8 mouse cellular contexts compared by ENCODE assay signal in the genomic region with DNA sequence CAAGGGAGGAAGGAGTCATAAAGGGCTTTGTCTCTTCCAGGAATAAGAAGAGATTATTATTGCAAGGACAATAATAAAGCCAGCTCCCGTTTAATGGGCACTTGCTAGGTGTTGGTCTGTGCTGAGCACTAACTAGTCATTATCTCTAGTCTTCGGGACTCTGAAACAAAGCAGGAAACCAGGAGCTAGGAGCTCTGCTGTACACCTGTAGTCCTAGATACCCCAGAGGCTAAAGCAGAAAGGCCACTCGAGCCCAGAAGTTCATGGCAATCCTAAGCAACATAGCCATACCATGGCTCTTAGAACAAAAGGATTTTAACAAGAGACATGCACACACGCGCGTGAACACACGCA. TPM values are rescaled to one million over a fixed set of nuclear protein-coding genes. Genes with fewer than 3 reads are reported as not detected.
DNase-seq lines count a peak whose midpoint lies in the region; ATAC-seq and TF ChIP-seq lines count a peak whose summit lies in the region.
"Had no signal": no experiment of that assay in that cellular context is flagged by ENCODE, and none has a peak within 500 bp of the region (broad histone marks: within the 10 kb centered on the region; RNA-seq: fewer than 3 reads in every experiment).

No protein-coding gene starts in this region.

- H3K9me3 ChIP-seq in forebrain, embryonic 14.5 days (replicated peaks; ENCODE audit: control insufficient read depth, low read length) = no peaks in the 10 kb centered on the region
- no peaks in the 10 kb centered on the region for H3K9me3 ChIP-seq in limb, embryonic 15.5 days
- H3K9me3 ChIP-seq in stomach, embryonic 14.5 days (ENCODE audit: control insufficient read depth, low read depth, low read length) = no peaks in the 10 kb centered on the region

- ATAC-seq in forebrain, embryonic 14.5 days = no peak
- ATAC-seq in limb, embryonic 15.5 days (ENCODE audit: insufficient number of reproducible peaks, low FRiP score, low TSS enrichment, low read depth) = no peak
- 0 out of 2 replicates have a peak, but pooled peaks have one; percentile 5 for ATAC-seq in stomach, embryonic 14.5 days (ENCODE audit: insufficient number of reproducible peaks, insufficient read depth, low FRiP score, low read depth)

- 47% methylated on average over 7 of the region's 7 CpGs for WGBS in forebrain, embryonic 14.5 days
- WGBS in limb, embryonic 15.5 days = 40% methylated on average over 7 of the region's 7 CpGs
- 47% methylated on average over 7 of the region's 7 CpGs for WGBS in stomach, embryonic 14.5 days

- H3K9ac ChIP-seq in forebrain, embryonic 14.5 days (ENCODE audit: low read length) = peak overlapping the region; percentile 9; the same call in 1 of the 2 replicates
- no peak overlapping the region for H3K9ac ChIP-seq in limb, embryonic 15.5 days
- no peak overlapping the region for H3K9ac ChIP-seq in stomach, embryonic 14.5 days (replicated peaks; ENCODE audit: low read depth, low read length)

- H3K27me3 ChIP-seq in forebrain, embryonic 14.5 days (replicated peaks; ENCODE audit: control insufficient read depth, insufficient read depth, low read length) = no peaks in the 10 kb centered on the region; the same call in 1 of the 2 replicates
- H3K27me3 ChIP-seq in limb, embryonic 15.5 days = no peaks in the 10 kb centered on the region
- H3K27me3 ChIP-seq in stomach, embryonic 14.5 days (ENCODE audit: control insufficient read depth, insufficient read depth, low read length) = no peaks in the 10 kb centered on the region

- H3K4me2 ChIP-seq in forebrain, embryonic 14.5 days (ENCODE audit: low read length) = peak overlapping the region; percentile 42
- H3K4me2 ChIP-seq in limb, embryonic 15.5 days = peak overlapping the region; percentile 53
- H3K4me2 ChIP-seq in stomach, embryonic 14.5 days (replicated peaks; ENCODE audit: low read depth, low read length) = peak overlapping the region; percentile 43

- no peaks in the 10 kb centered on the region for H3K36me3 ChIP-seq in forebrain, embryonic 14.5 days (ENCODE audit: control insufficient read depth, insufficient read depth, low read length)
- no peaks in the 10 kb centered on the region for H3K36me3 ChIP-seq in limb, embryonic 15.5 days
- H3K36me3 ChIP-seq in stomach, embryonic 14.5 days (ENCODE audit: control insufficient read depth, insufficient read depth, low read length) = no peaks in the 10 kb centered on the region

- no peak overlapping the region for H3K27ac ChIP-seq in layer of hippocampus, adult 2 months
- no peak overlapping the region for H3K27ac ChIP-seq in forebrain, embryonic 14.5 days (ENCODE audit: low read depth, low read length)
- peak overlapping the region; percentile 27; the same call in 1 of the 2 replicates for H3K27ac ChIP-seq in limb, embryonic 15.5 days
- H3K27ac ChIP-seq in stomach, embryonic 14.5 days (ENCODE audit: low read length) = peak overlapping the region; percentile 86

- no peak for TF ChIP-seq CTCF in layer of hippocampus, adult 2 months (conservative IDR thresholded peaks at IDR 0.05)

- H3K4me3 ChIP-seq in layer of hippocampus, adult 2 months = peak overlapping the region; percentile 24; the same call in 1 of the 2 replicates
- no peak overlapping the region; the same call in 1 of the 2 replicates for H3K4me3 ChIP-seq in forebrain, embryonic 14.5 days (ENCODE audit: low read depth, low read length)
- H3K4me3 ChIP-seq in limb, embryonic 15.5 days = peak overlapping the region; percentile 32
- H3K4me3 ChIP-seq in stomach, embryonic 14.5 days (ENCODE audit: low read depth, low read length) = peak overlapping the region; percentile 11; the same call in 1 of the 2 replicates

- peaks cover 4% of the 10 kb centered on the region; the same call in 1 of the 2 replicates for H3K4me1 ChIP-seq in forebrain, embryonic 14.5 days (ENCODE audit: control insufficient read depth, insufficient read depth, low read length)
- H3K4me1 ChIP-seq in limb, embryonic 15.5 days = peaks cover 16% of the 10 kb centered on the region
- H3K4me1 ChIP-seq in stomach, embryonic 14.5 days (ENCODE audit: control insufficient read depth, insufficient read depth, low read length) = peaks cover 8% of the 10 kb centered on the region; the same call in 1 of the 2 replicates

- DNase-seq in layer of hippocampus, adult 2 months (ENCODE audit: low spot score in 2 of 2) = no peak
- no peak for DNase-seq in layer of hippocampus, adult 9-11 months
- DNase-seq in forebrain, embryonic 14.5 days (ENCODE audit: low spot score) = no peak
- no peak for DNase-seq in thymus, postnatal 25 days
- no peak for DNase-seq in thymus, postnatal 0 days (ENCODE audit: low spot score)
- DNase-seq: cerebellum, adult 9-10 months had no signal

RNA-seq across cellular contexts. Expression of a gene that starts 27.1 kb away (rescaled TPM):
- total RNA-seq in layer of hippocampus, adult 2 months (2021) = 10 to 100 TPM; 72.1 to 72.8 TPM
- polyA plus RNA-seq in forebrain, embryonic 14.5 days (2014; fragmentation: Nextera tagmentation; extraction: Ambion mirVana) = 160 and 203 TPM in 2 replicates
- polyA plus RNA-seq in limb, embryonic 15.5 days (2015; fragmentation: Nextera tagmentation; extraction: Ambion mirVana) = 135 and 155 TPM in 2 replicates
- polyA plus RNA-seq in stomach, embryonic 14.5 days (2014; fragmentation: Nextera tagmentation; extraction: Ambion mirVana) = 133 and 151 TPM in 2 replicates
- polyA plus RNA-seq in thymus, postnatal 0 days (2015; fragmentation: Nextera tagmentation; extraction: Ambion mirVana) = 425 and 454 TPM in 2 replicates

RNA-seq across cellular contexts. Expression of a gene that starts 47.7 kb away (rescaled TPM):
- 1 to 10 TPM; 3.1 to 3.9 TPM for total RNA-seq in layer of hippocampus, adult 2 months (2021)
- 0.63 and 1.1 TPM in 2 replicates for polyA plus RNA-seq in forebrain, embryonic 14.5 days (2014; fragmentation: Nextera tagmentation; extraction: Ambion mirVana)
- polyA plus RNA-seq in limb, embryonic 15.5 days (2015; fragmentation: Nextera tagmentation; extraction: Ambion mirVana) = 7.8 and 9.3 TPM in 2 replicates
- polyA plus RNA-seq in stomach, embryonic 14.5 days (2014; fragmentation: Nextera tagmentation; extraction: Ambion mirVana) = 19.7 and 20.2 TPM in 2 replicates
- polyA plus RNA-seq in thymus, postnatal 0 days (2015; fragmentation: Nextera tagmentation; extraction: Ambion mirVana) = 5.2 and 6.8 TPM in 2 replicates

RNA-seq across cellular contexts. Expression of a gene that starts 50.1 kb away (rescaled TPM):
- total RNA-seq in layer of hippocampus, adult 2 months (2021) = 100 to 1,000 TPM; 155 to 175 TPM
- polyA plus RNA-seq in forebrain, embryonic 14.5 days (2014; fragmentation: Nextera tagmentation; extraction: Ambion mirVana) = 13.5 and 20.2 TPM in 2 replicates
- 1.4 and 1.5 TPM in 2 replicates for polyA plus RNA-seq in limb, embryonic 15.5 days (2015; fragmentation: Nextera tagmentation; extraction: Ambion mirVana)
- polyA plus RNA-seq in stomach, embryonic 14.5 days (2014; fragmentation: Nextera tagmentation; extraction: Ambion mirVana) = 3.1 TPM in 2 replicates
- 2.6 and 4.0 TPM in 2 replicates for polyA plus RNA-seq in thymus, postnatal 0 days (2015; fragmentation: Nextera tagmentation; extraction: Ambion mirVana)

Comparison
In these comparisons a context has a peak if more than half of its experiments do, and no peak if none do; other contexts are left out.
1. H3K27ac ChIP-seq: peak in limb, embryonic 15.5 days (single experiment) and stomach, embryonic 14.5 days (single experiment); none in layer of hippocampus, adult 2 months (single experiment) and forebrain, embryonic 14.5 days (single experiment).
2. Peak in every context shown above with its lines, with median percentiles within 50 percentile points of each other: H3K4me2 ChIP-seq.